Comparison of ENCODE assay signal across 29 mouse cellular contexts in the genomic region with DNA sequence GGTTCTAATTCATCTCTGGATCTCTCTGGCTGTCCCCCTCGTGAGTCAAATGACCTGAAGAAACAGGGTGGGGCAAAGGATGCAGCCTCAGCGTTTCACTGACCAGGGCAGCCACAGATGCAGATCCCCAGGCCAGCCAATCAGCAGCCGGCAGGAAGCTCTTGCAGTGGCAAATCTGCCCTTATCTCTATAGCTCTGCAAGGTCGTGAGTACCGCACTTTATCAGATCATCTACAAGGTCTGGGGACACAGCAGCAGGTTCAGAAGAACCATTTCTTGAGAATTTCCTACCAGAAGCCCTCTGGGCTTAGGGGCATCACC.
DNase-seq lines count a peak whose midpoint lies in the region; ATAC-seq lines count a peak whose summit lies in the region.
"Had no signal": no experiment of that assay in that cellular context is flagged by ENCODE, and none has a peak within 500 bp of the region (broad histone marks: within the 10 kb centered on the region; RNA-seq: fewer than 3 reads in every experiment).

No protein-coding gene starts in this region.

- no peak for ATAC-seq in heart, embryonic 11.5 days (replicated peaks; ENCODE audit: insufficient number of reproducible peaks, low FRiP score, low TSS enrichment)
- peak; percentile 88 for ATAC-seq in activated CD4-positive, CD25-positive, alpha-beta regulatory T cell, adult 4 months
- ATAC-seq in cerebellum, adult (ENCODE audit: insufficient number of reproducible peaks, low FRiP score, low TSS enrichment): no peak
- ATAC-seq: forebrain, embryonic 13.5 days; midbrain, embryonic 16.5 days had no signal

- H3K4me1 ChIP-seq in heart, embryonic 11.5 days (ENCODE audit: control insufficient read depth, insufficient read depth, low read length): no peaks in the 10 kb centered on the region
- H3K4me1 ChIP-seq: limb, embryonic 12.5 days; lung, embryonic 15.5 days; midbrain, embryonic 10.5 days had no signal

- H3K27ac ChIP-seq in heart, embryonic 11.5 days (ENCODE audit: low read depth, low read length): no peak overlapping the region
- H3K27ac ChIP-seq: forebrain, embryonic 13.5 days; hindbrain, embryonic 14.5 days; limb, embryonic 12.5 days; lung, embryonic 15.5 days; midbrain, embryonic 10.5 days had no signal

- H3K4me2 ChIP-seq in heart, embryonic 11.5 days: no peak overlapping the region
- H3K4me2 ChIP-seq: forebrain, embryonic 13.5 days; heart, embryonic 12.5 days; hindbrain, embryonic 14.5 days; limb, embryonic 12.5 days; liver, embryonic 11.5 days; lung, embryonic 15.5 days had no signal

- no peaks in the 10 kb centered on the region; the same call in 1 of the 2 replicates for H3K9me3 ChIP-seq in heart, embryonic 11.5 days (replicated peaks; ENCODE audit: control insufficient read depth, low read length)
- H3K9me3 ChIP-seq: forebrain, embryonic 13.5 days; lung, embryonic 15.5 days had no signal

- H3K4me3 ChIP-seq in heart, embryonic 11.5 days (ENCODE audit: low read depth, low read length): no peak overlapping the region
- H3K4me3 ChIP-seq: erythroblast, embryonic 14.5 days; forebrain, embryonic 13.5 days; heart, embryonic 12.5 days; limb, embryonic 12.5 days; lung, embryonic 15.5 days; midbrain, embryonic 10.5 days; myocyte had no signal

- 4% methylated on average over 5 of the region's 5 CpGs for WGBS in heart, embryonic 11.5 days (ENCODE audit: insufficient replicate concordance)

- peak; percentile 83 for DNase-seq in heart, adult 11 months
- DNase-seq in ovary, adult 18-20 months (ENCODE audit: low spot score): peak; percentile 24
- no peak for DNase-seq in ovary, postnatal 14 days (ENCODE audit: low spot score)
- no peak for DNase-seq in gastrocnemius, postnatal 25 days
- DNase-seq: adrenal gland, postnatal 25 days; cerebellum, adult 18-20 months; cerebellum, postnatal 14 days; gastrocnemius, postnatal 14 days; heart, adult 18-20 months; heart, postnatal 4 days; kidney, adult 9 months; kidney, postnatal 10 days; right cerebral cortex, adult 18-20 months; spleen, adult 18-20 months; thymus, adult 2 months had no signal

- no peaks in the 10 kb centered on the region for H3K27me3 ChIP-seq in heart, embryonic 11.5 days (ENCODE audit: control insufficient read depth, insufficient read depth, low read length)
- H3K27me3 ChIP-seq: CH12.LX; forebrain, embryonic 13.5 days; heart, embryonic 12.5 days; limb, embryonic 12.5 days; lung, embryonic 15.5 days had no signal

- no peaks in the 10 kb centered on the region for H3K36me3 ChIP-seq in heart, embryonic 11.5 days (ENCODE audit: control insufficient read depth, insufficient read depth, low read length)
- H3K36me3 ChIP-seq: heart, embryonic 12.5 days; limb, embryonic 12.5 days; lung, embryonic 15.5 days; midbrain, embryonic 10.5 days had no signal

- no peak overlapping the region for H3K9ac ChIP-seq in heart, embryonic 11.5 days (ENCODE audit: low read depth, low read length)
- H3K9ac ChIP-seq: forebrain, embryonic 13.5 days; heart, embryonic 12.5 days; hindbrain, embryonic 14.5 days; limb, embryonic 12.5 days; lung, embryonic 15.5 days had no signal

Comparison
In these comparisons a context has a peak if more than half of its experiments do, and no peak if none do; other contexts are left out.
1. DNase-seq: peak in heart, adult 11 months (single experiment) and ovary, adult 18-20 months (single experiment); none in ovary, postnatal 14 days (single experiment) and gastrocnemius, postnatal 25 days (single experiment).